Mouse (Mus musculus): ENCODE measurements at regions not wholly inside any gene's neighbourhood (a gene's known extent, or its start where the extent isn't known, plus 50 kb on each side); places are given as distances from the start of the nearest gene placed in this dataset.

GRCm38 (mm10) chr11:110890411-110890810, 77.4 kb upstream of the Kcnj16 start:
- no peak for DNase-seq

- no peak for DNase-seq
These were observed 64.9 kb upstream of the Kcnj16 start for GRCm38 (mm10) chr11:110902918-110903317.

All from adrenal gland, adult 2 months (tissue).